Mouse (Mus musculus): ENCODE measurements at regions not wholly inside any gene's neighbourhood (a gene's known extent, or its start where the extent isn't known, plus 50 kb on each side); places are given as distances from the start of the nearest gene placed in this dataset.

- no peak for TF ChIP-seq CTCF (IDR thresholded peaks at IDR 0.05; ENCODE audit: low read depth, low read length)
- TF ChIP-seq GATA1 (IDR thresholded peaks at IDR 0.05; ENCODE audit: borderline replicate concordance, low read length) = no peak
- no peak for TF ChIP-seq TAL1 (conservative IDR thresholded peaks at IDR 0.05; ENCODE audit: low read depth, low read length)
Measured at GRCm38 (mm10) chr3:120934401-120934800, 237.1 kb downstream of the Rwdd3 start.
